Mouse (Mus musculus): Measurements from ENCODE around the gene Maml3. TPM values are rescaled to one million over a fixed set of nuclear protein-coding genes. Genes with fewer than 3 reads are reported as not detected.

Gene Maml3
- polyA plus RNA-seq, 1 experiment from 2014 or later, result 4.7 TPM

GRCm38 (mm10) chr3:51685539-51685938 lies 419.3 kb downstream of the Maml3 start:
- no peaks in the 10 kb centered on the region for H3K27me3 ChIP-seq (ENCODE audit: low read depth, poor library complexity, severe bottlenecking)
- no peaks in the 10 kb centered on the region for H3K9me3 ChIP-seq (replicated peaks)
- H3K4me3 ChIP-seq, result no peak overlapping the region
- no peaks in the 10 kb centered on the region for H3K4me1 ChIP-seq
- 96% methylated on average over 6 of the region's 6 CpGs for WGBS
- H3K36me3 ChIP-seq, result peaks cover 24% of the 10 kb centered on the region
- no peak for DNase-seq (ENCODE audit: low spot score)
- no peak overlapping the region for H3K27ac ChIP-seq

- Histone ChIP-seq H3K4me1 (0 out of 2 replicates have a peak, but pooled peaks cover 6% of the 10 kb centered on the region), H3K27ac (no peak overlapping the region), H3K27me3 (ENCODE audit: low read depth, poor library complexity, severe bottlenecking) (no peaks in the 10 kb centered on the region), H3K4me3 (no peak overlapping the region), H3K9me3 (replicated peaks) (no peaks in the 10 kb centered on the region), H3K36me3 (no peaks in the 10 kb centered on the region)
- WGBS, result 88% methylated on average over 3 of the region's 3 CpGs
- DNase-seq (ENCODE audit: low spot score), result no peak
These were observed 429.9 kb downstream of the Maml3 start for GRCm38 (mm10) chr3:51674963-51675362.

- Histone ChIP-seq H3K4me3 (no peak overlapping the region), H3K27me3 (ENCODE audit: low read depth, poor library complexity, severe bottlenecking) (no peaks in the 10 kb centered on the region), H3K27ac (no peak overlapping the region), H3K9me3 (replicated peaks) (no peaks in the 10 kb centered on the region), H3K36me3 (no peaks in the 10 kb centered on the region), H3K4me1 (peaks cover 13% of the 10 kb centered on the region)
- DNase-seq (ENCODE audit: low spot score), result peak; percentile 60
- 69% methylated on average over 21 of the region's 21 CpGs for WGBS
These were observed 431.3 kb downstream of the Maml3 start for GRCm38 (mm10) chr3:51673408-51674086.

- Histone ChIP-seq H3K4me3 (no peak overlapping the region), H3K9me3 (replicated peaks) (no peaks in the 10 kb centered on the region), H3K4me1 (peaks cover 15% of the 10 kb centered on the region), H3K27ac (no peak overlapping the region), H3K36me3 (no peaks in the 10 kb centered on the region), H3K27me3 (ENCODE audit: low read depth, poor library complexity, severe bottlenecking) (no peaks in the 10 kb centered on the region)
- WGBS, result 74% methylated on average over 4 of the region's 4 CpGs
- no peak for DNase-seq (ENCODE audit: low spot score)
These were observed 432.2 kb downstream of the Maml3 start for GRCm38 (mm10) chr3:51672631-51673030.

- DNase-seq (ENCODE audit: low spot score), result no peak
- Histone ChIP-seq H3K9me3 (replicated peaks) (no peaks in the 10 kb centered on the region), H3K27me3 (ENCODE audit: low read depth, poor library complexity, severe bottlenecking) (no peaks in the 10 kb centered on the region), H3K27ac (no peak overlapping the region), H3K4me1 (peaks cover 15% of the 10 kb centered on the region), H3K4me3 (no peak overlapping the region), H3K36me3 (no peaks in the 10 kb centered on the region)
- WGBS, result 94% methylated on average over 1 of the region's 1 CpGs
These were observed 433.8 kb downstream of the Maml3 start for GRCm38 (mm10) chr3:51671071-51671469.

GRCm38 (mm10) chr3:51670414-51671070 lies 434.3 kb downstream of the Maml3 start:
- Histone ChIP-seq H3K9me3 (replicated peaks) (no peaks in the 10 kb centered on the region), H3K27ac (no peak overlapping the region), H3K4me3 (no peak overlapping the region), H3K36me3 (no peaks in the 10 kb centered on the region), H3K4me1 (peaks cover 15% of the 10 kb centered on the region), H3K27me3 (ENCODE audit: low read depth, poor library complexity, severe bottlenecking) (no peaks in the 10 kb centered on the region)
- DNase-seq (ENCODE audit: low spot score), result no peak
- 78% methylated on average over 5 of the region's 5 CpGs for WGBS

- H3K9me3 ChIP-seq (replicated peaks), result no peaks in the 10 kb centered on the region
- no peak overlapping the region for H3K4me3 ChIP-seq
- no peaks in the 10 kb centered on the region for H3K36me3 ChIP-seq
- 44% methylated on average over 2 of the region's 2 CpGs for WGBS
- peaks cover 13% of the 10 kb centered on the region for H3K4me1 ChIP-seq
- no peak for DNase-seq (ENCODE audit: low spot score)
- H3K27me3 ChIP-seq (ENCODE audit: low read depth, poor library complexity, severe bottlenecking), result no peaks in the 10 kb centered on the region
- H3K27ac ChIP-seq, result no peak overlapping the region
These were observed 436.3 kb downstream of the Maml3 start for GRCm38 (mm10) chr3:51668607-51669006.

- 0 out of 2 replicates have a peak overlapping the region, but pooled peaks have one; percentile 3 for H3K27ac ChIP-seq
- H3K4me3 ChIP-seq, result no peak overlapping the region
- H3K9me3 ChIP-seq (replicated peaks), result no peaks in the 10 kb centered on the region
- peaks cover 10% of the 10 kb centered on the region; the same call in 1 of the 2 replicates for H3K4me1 ChIP-seq
- WGBS, result 69% methylated on average over 6 of the region's 6 CpGs
- H3K27me3 ChIP-seq (ENCODE audit: low read depth, poor library complexity, severe bottlenecking), result no peaks in the 10 kb centered on the region
- H3K36me3 ChIP-seq, result no peaks in the 10 kb centered on the region
- no peak for DNase-seq (ENCODE audit: low spot score)
These were observed 442.3 kb downstream of the Maml3 start for GRCm38 (mm10) chr3:51662557-51662956.

- 85% methylated on average over 11 of the region's 11 CpGs for WGBS
- no peaks in the 10 kb centered on the region for H3K9me3 ChIP-seq (replicated peaks)
- H3K36me3 ChIP-seq, result no peaks in the 10 kb centered on the region
- DNase-seq (ENCODE audit: low spot score), result no peak
- 0 out of 2 replicates have a peak overlapping the region, but pooled peaks have one; percentile 53 for H3K27ac ChIP-seq
- H3K27me3 ChIP-seq (ENCODE audit: low read depth, poor library complexity, severe bottlenecking), result no peaks in the 10 kb centered on the region
- peaks cover 10% of the 10 kb centered on the region; the same call in 1 of the 2 replicates for H3K4me1 ChIP-seq
- no peak overlapping the region for H3K4me3 ChIP-seq
These were observed 442.9 kb downstream of the Maml3 start for GRCm38 (mm10) chr3:51661880-51662550.

GRCm38 (mm10) chr3:51661376-51661775 lies 443.5 kb downstream of the Maml3 start:
- WGBS, result 77% methylated on average over 5 of the region's 5 CpGs
- H3K4me3 ChIP-seq, result no peak overlapping the region
- H3K36me3 ChIP-seq, result no peaks in the 10 kb centered on the region
- peaks cover 10% of the 10 kb centered on the region; the same call in 1 of the 2 replicates for H3K4me1 ChIP-seq
- no peak for DNase-seq (ENCODE audit: low spot score)
- H3K27ac ChIP-seq, result no peak overlapping the region
- no peaks in the 10 kb centered on the region for H3K27me3 ChIP-seq (ENCODE audit: low read depth, poor library complexity, severe bottlenecking)
- no peaks in the 10 kb centered on the region for H3K9me3 ChIP-seq (replicated peaks)

- Histone ChIP-seq H3K9me3 (replicated peaks) (no peaks in the 10 kb centered on the region), H3K36me3 (no peaks in the 10 kb centered on the region), H3K4me1 (peaks cover 10% of the 10 kb centered on the region; the same call in 1 of the 2 replicates), H3K4me3 (no peak overlapping the region), H3K27me3 (ENCODE audit: low read depth, poor library complexity, severe bottlenecking) (no peaks in the 10 kb centered on the region), H3K27ac (no peak overlapping the region)
- WGBS, result 74% methylated on average over 3 of the region's 3 CpGs
- no peak for DNase-seq (ENCODE audit: low spot score)
These were observed 444.0 kb downstream of the Maml3 start for GRCm38 (mm10) chr3:51660821-51661276.

GRCm38 (mm10) chr3:51660060-51660459 lies 444.8 kb downstream of the Maml3 start, which contains the start of gene Mgst2:
TSS of gene Mgst2 (plus strand) at chr3:51660360.
- no peak within 1 kb of the TSS for H3K4me3 ChIP-seq
- peaks cover 10% of the 10 kb centered on the region; the same call in 1 of the 2 replicates for H3K4me1 ChIP-seq
- H3K36me3 ChIP-seq, result no peaks in the 10 kb centered on the region
- no peaks in the 10 kb centered on the region for H3K9me3 ChIP-seq (replicated peaks)
- H3K27ac ChIP-seq, result no peak within 1 kb of the TSS
- no peaks in the 10 kb centered on the region for H3K27me3 ChIP-seq (ENCODE audit: low read depth, poor library complexity, severe bottlenecking)
- WGBS, result 84% methylated on average over 4 of the region's 4 CpGs
- no peak for DNase-seq (ENCODE audit: low spot score)

- DNase-seq (ENCODE audit: low spot score), result no peak
These were observed 445.5 kb downstream of the Maml3 start for GRCm38 (mm10) chr3:51659415-51659814.

More at GRCm38 (mm10) chr3:51659415-51659814, 445.5 kb downstream of the Maml3 start:
- Histone ChIP-seq H3K27ac (no peak overlapping the region), H3K4me3 (no peak overlapping the region), H3K9me3 (replicated peaks) (no peaks in the 10 kb centered on the region), H3K27me3 (ENCODE audit: low read depth, poor library complexity, severe bottlenecking) (no peaks in the 10 kb centered on the region), H3K36me3 (no peaks in the 10 kb centered on the region), H3K4me1 (peaks cover 10% of the 10 kb centered on the region; the same call in 1 of the 2 replicates)
- 88% methylated on average over 5 of the region's 5 CpGs for WGBS

Measured in limb, embryonic 10.5 days (tissue).